Comparison of ENCODE assay signal across 16 mouse cellular contexts in genomic region chr6:125687986-125688385, GRCm38 (mm10). TPM values are rescaled to one million over a fixed set of nuclear protein-coding genes. Genes with fewer than 3 reads are reported as not detected.
"Had no signal": no experiment of that assay in that cellular context is flagged by ENCODE, and none has a peak within 500 bp of the region (broad histone marks: within the 10 kb centered on the region; RNA-seq: fewer than 3 reads in every experiment).

No protein-coding gene starts in this region.

- DNase-seq: gastrocnemius, adult 2 months; gastrocnemius, postnatal 10 days; gastrocnemius, postnatal 25 days; heart, adult 18-20 months; heart, postnatal 10 days; heart, postnatal 4 days; kidney, adult 18-20 months; kidney, adult 8-10 months; kidney, postnatal 10 days; kidney, postnatal 25 days; kidney, postnatal 4 days; liver; liver, embryonic 13.5 days had no signal

RNA-seq across cellular contexts. Expression of gene Ano2, which starts 2.2 kb away (rescaled TPM):
- total RNA-seq: gastrocnemius, adult 2 months; gastrocnemius, postnatal 25 days; granulocyte monocyte progenitor cell, adult 5-6 weeks; heart, adult 18-20 months; heart, adult 8-10 months; heart, postnatal 10 days; heart, postnatal 25 days had no signal
